Mouse (Mus musculus) WW6 (cell line): ENCODE data around the gene Slc9a4.
"Not testable (repeated sequence)": the region's sequence is repeated elsewhere in the genome, so short reads cannot be mapped to it uniquely, and the experiment has no call there.

Source experiments
- DNase-seq: peaks from one replicate; pipeline ENCODE4 v3.0.0-alpha.2; 2013; ENCODE audit warnings: low read depth, low spot score

Slc9a4 gene

DNA sequence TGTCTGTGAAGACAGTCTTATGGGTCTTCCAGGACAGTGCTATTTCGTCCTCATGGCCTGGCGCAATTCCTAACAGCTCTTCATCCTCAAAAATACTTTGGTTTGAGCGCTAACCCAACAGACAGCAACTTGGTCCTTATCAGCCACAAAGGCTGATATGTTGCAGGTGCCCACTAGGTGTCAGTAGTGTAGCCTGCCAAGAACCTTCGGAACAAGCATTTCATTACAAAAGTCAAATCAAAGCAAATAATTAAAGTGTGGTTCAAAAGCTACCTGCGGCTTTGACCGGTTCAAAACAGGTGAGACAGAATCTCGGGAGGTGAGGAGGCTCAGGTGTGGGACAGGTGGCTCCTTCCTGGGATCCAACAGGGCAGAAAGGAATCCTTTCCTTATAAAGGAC lies at the start of gene Slc9a4:
Gene Slc9a4 (plus strand): TSS at position 298 of the 400 bp plus-strand sequence.
- DNase-seq = peak; percentile 14

DNA sequence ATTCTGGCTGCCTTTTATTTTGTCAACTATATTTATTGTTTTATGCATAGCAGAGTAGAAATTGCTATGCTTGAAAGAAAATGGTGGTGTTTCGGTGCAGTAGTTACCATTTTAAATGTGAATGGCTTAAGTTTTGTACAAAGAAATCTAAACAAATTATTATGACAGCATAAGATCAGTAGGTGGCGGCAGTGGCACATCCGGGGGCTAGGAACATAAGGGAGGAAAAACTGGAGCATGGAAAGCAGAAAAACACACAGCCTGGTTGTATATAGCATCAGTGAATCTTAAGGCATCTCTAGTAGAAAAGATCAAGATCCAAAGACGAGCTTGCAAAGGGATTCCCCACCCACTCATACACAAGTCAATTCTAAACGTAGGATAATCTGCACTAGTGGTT lies 42.3 kb upstream of the Slc9a4 start:
- DNase-seq = no peak

- DNase-seq = peak; percentile 5
Measured at GRCm38 (mm10) chr1:40544650-40545049, 35.2 kb upstream of the Slc9a4 start.

GRCm38 (mm10) chr1:40546645-40547044 lies 33.2 kb upstream of the Slc9a4 start:
- no peak for DNase-seq

- no peak for DNase-seq
Measured at GRCm38 (mm10) chr1:40547064-40547572, 32.8 kb upstream of the Slc9a4 start.

DNA sequence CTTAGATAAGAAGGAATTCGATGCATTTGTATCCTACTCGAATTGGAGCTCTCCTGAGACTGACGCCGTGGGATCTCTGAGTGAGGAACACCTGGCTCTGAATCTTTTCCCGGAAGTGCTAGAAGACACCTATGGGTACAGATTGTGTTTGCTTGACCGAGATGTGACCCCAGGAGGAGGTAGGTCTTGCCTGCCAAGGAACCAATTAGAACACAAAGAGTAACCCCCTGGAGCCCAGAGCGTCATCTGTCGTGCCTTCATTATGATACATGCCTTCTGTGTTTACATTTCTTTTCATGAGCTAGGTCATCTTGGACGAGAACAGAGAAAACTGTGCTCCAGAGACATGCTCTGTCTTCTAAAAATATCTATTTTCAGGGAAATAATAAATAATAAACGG lies 32.1 kb upstream of the Slc9a4 start:
- DNase-seq = no peak

DNA sequence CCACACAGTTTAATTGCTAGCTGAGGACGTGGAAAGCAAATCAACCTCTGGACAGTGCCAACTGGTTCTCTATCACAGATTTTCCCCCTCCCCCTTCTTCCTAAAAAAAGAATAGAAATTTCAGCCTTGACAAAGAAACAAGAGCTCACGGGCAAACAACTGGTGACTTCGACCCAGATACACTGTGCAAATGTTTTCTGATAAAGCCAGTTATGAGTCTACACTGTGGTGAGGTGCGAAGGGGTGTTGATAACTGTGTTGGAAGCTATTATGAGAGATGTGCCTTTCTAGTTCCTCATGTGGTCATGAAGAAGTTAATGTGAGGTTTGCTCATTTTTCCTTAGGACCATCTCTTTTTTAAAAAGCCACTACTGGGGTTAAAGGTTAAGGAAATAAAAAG lies 10.5 kb upstream of the Slc9a4 start:
- no peak for DNase-seq

DNA sequence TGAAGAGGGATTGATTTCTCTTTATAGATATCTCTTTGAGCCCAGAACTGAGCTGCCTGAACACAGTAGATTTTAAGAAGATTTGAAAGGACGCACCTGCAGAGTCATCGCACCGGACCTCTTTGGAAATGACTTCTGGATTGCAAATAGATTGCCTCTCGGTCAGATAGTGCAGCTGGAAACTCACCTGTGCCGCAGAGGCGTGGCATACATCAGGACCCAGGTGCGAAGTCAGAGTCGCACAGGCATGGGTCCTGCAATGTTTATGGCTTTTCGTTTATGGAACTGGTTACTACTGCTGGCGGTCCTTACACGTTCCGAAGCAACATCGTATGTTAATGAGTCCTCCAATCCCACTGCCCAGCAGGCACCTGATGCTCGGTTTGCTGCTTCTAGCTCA lies 388 bp downstream of the Slc9a4 start:
- no peak for DNase-seq

- no peak for DNase-seq
Measured at GRCm38 (mm10) chr1:40586776-40587175, 6.9 kb downstream of the Slc9a4 start.

DNA sequence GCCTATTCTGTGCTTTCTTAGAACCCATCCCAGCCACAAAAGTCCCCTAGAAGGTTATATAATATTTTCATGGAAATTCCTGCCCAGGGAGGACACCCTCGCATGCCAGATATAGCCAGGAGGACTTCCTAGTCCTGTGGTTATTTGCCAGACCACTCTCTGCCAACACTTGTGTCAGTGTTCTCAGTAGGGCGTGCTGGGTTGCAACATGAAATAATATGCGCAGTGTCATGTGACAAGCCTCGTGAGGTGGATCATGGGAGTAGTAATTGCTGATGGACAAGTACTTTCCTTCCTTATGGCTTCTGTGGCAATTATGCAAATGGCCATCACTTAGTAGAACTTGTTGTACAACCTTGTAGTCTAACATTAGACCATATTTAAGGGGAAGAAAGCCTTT lies 11.1 kb downstream of the Slc9a4 start:
- DNase-seq = no peak

DNA sequence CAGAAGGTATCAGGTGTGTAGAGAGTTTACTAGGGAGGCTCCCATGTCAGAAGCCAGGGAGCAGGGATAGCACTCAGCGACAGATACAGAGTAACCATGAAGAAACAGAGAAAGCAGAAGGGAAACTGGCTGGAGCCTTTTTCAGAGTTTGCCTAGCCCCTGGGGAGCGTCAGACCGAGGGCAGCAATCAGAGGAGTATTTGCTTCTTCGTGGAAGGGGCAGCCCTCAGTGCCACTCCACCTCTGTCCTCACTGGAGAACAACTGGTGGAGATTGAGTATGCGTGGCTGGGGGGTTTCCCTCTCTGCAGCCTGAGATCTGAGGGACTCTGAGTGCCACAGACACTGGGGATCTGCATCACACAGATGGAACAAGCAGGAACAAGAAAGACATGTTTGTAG lies 17.9 kb downstream of the Slc9a4 start:
- DNase-seq = no peak

- not testable (repeated sequence) for DNase-seq
Measured at GRCm38 (mm10) chr1:40599661-40600060, 19.8 kb downstream of the Slc9a4 start.

- no peak for DNase-seq
Measured at GRCm38 (mm10) chr1:40600394-40601327, 20.8 kb downstream of the Slc9a4 start.

- DNase-seq = no peak
Measured at GRCm38 (mm10) chr1:40601461-40601860, 21.6 kb downstream of the Slc9a4 start.

DNA sequence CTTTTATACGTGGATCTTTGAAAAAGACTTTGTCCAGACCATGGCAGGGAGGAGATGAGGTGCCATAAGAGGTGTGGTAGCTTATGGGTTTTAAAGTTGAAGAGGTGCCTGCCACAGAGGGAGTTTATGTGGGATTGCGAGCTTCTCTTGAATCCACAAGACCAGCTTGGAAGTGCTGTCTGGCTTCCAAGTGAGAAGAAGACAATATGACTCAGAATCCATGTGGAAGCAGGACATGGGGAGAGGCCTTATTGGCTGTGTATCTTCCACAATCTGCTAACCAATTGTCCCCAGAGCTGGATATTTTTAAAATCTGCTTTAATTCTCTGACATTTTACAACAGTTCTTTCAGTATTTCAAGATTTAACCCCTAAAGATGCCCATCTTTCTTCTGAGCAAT lies 33.3 kb downstream of the Slc9a4 start:
- DNase-seq = no peak

DNA sequence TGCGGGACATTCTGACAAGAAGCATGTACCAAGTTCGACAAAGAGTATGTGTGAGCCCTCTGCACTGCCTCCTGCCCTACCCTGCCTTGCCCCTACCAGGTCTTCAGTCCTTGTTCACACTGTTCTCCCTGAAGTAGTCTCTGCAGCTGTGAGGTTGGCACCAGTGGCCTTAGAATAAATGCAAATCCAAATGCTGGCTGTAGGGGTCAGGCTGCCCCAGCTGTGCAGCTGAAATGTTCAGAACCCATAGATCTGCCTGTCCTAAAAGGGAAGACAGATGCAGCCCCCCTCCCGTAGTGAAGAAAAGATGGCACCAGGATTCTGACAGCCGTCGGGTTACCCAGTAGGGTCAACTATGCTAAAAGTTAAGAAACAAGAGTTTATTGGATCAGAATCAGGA lies 39.2 kb downstream of the Slc9a4 start:
- no peak for DNase-seq

DNA sequence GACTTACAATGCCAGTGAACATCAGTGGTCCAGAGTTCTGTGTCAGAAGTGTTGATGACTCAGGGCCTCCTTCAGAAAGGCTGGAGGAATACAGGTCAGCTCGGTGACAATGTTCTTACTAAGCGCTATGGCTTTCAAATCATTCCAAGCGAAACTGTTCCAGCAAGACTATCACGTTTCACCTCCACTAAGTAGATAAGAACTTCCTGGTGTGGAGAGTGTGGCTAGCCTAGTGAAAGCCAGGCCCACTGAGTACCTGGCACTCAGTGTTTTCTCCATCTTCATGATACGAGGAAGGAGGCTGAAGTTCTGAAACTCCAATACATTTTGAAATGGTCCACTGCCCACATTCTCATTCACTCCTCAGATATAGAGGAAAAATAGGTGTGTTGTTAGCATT lies 40.0 kb downstream of the Slc9a4 start:
- no peak for DNase-seq

GRCm38 (mm10) chr1:40624954-40625353 lies 45.1 kb downstream of the Slc9a4 start:
- no peak for DNase-seq

DNA sequence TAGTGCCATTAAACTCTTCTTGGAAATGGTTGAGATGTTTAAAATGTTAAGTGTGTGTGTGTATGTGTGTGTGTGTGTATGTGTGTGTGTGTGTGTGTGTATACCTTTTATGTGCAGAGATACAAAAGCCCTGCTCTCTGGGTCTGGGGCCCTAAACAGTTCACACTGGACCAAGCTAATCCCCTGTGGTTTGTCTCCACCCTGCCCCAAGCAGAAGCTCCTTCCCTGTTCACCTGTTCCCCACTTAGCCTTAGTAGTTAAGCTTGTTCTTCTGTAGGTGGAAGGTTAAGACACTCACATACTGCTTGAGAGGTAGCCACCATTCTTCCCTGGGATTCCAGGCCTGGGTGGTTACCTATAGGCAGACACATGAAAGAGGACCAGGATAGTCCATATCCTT lies 47.1 kb downstream of the Slc9a4 start:
- DNase-seq = no peak

GRCm38 (mm10) chr1:40628443-40628842 lies 48.6 kb downstream of the Slc9a4 start:
- DNase-seq = no peak

- no peak for DNase-seq
Measured at GRCm38 (mm10) chr1:40632407-40633062, 52.7 kb downstream of the Slc9a4 start.

DNA sequence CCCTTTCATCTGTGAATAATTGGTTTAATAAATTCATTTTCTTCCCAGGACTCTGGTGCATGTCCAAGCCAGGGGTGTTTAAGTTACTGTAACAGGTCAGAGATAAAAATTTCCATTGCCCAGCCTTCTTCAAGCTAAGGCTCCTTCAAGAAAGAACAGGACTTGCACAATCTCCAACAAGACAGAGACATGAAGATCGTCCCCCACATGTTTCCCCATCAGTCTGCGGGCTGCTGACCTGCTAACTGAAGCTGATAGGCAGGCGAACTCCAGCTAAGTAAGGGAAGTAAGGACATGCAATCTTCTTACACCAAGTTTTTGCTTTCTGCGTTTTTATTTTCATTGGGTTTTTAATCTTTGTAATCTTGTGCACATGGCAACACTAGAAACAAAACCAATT lies 54.7 kb downstream of the Slc9a4 start:
- DNase-seq = no peak

- no peak for DNase-seq
Measured at GRCm38 (mm10) chr1:40648234-40648633, 68.4 kb downstream of the Slc9a4 start.
